Mouse (Mus musculus) hindbrain, embryonic 11.5 days (tissue): Measurements from ENCODE around the gene Lrrc15. TPM values are rescaled to one million over a fixed set of nuclear protein-coding genes. Genes with fewer than 3 reads are reported as not detected.

Experiments used
- ATAC-seq: fragments of 200-750 bp; cut with Nextera tagmentation; 2 replicates; pipeline ENCODE4 v1.8.0; 2017; ENCODE audit warnings: mild to moderate bottlenecking, moderate TSS enrichment, moderate library complexity; ENCODE audit not compliant: low FRiP score
- DNase-seq: peaks from one replicate; pipeline ENCODE4 v3.0.0-alpha.2; 2015; ENCODE audit warnings: low spot score
- H3K27ac ChIP-seq: fragments of 300-500 bp; sonication (generic); 2 replicates; pipeline ENCODE4 v1.5.1; 2014; ENCODE audit warnings: mild to moderate bottlenecking, low read depth, low read length
- H3K27me3 ChIP-seq: fragments of 300-500 bp; sonication (generic); 2 replicates; pipeline ENCODE4 v1.6.1; 2014; ENCODE audit warnings: mild to moderate bottlenecking, low read length, moderate library complexity, mixed read lengths; ENCODE audit not compliant: control insufficient read depth, insufficient read depth
- H3K36me3 ChIP-seq: fragments of 300-500 bp; sonication (generic); 2 replicates; pipeline ENCODE4 v1.6.1; 2014; ENCODE audit warnings: mild to moderate bottlenecking, low read length, moderate library complexity, mixed read lengths; ENCODE audit not compliant: control insufficient read depth, insufficient read depth
- H3K4me1 ChIP-seq: fragments of 300-500 bp; sonication (generic); replicated peaks from 2 replicates; pipeline ENCODE4 v1.6.1; 2014; ENCODE audit warnings: low read length, mixed read lengths; ENCODE audit not compliant: control insufficient read depth, insufficient read depth
- H3K4me2 ChIP-seq: fragments of 300-500 bp; sonication (generic); replicated peaks from 2 replicates; pipeline ENCODE4 v1.6.1; 2014; ENCODE audit warnings: mild to moderate bottlenecking, low read depth, low read length
- H3K4me3 ChIP-seq: fragments of 300-500 bp; sonication (generic); 2 replicates; pipeline ENCODE4 v1.5.1; 2014; ENCODE audit warnings: low read depth, low read length
- H3K9ac ChIP-seq: fragments of 300-500 bp; sonication (generic); 2 replicates; pipeline ENCODE4 v1.6.1; 2014; ENCODE audit warnings: low read depth, low read length
- H3K9me3 ChIP-seq: fragments of 300-500 bp; sonication (generic); 2 replicates; pipeline ENCODE4 v1.6.1; 2016; ENCODE audit warnings: low read length; ENCODE audit not compliant: control insufficient read depth
- WGBS: fragments of 180-500 bp; shearing (Covaris S2); extraction: QIAGEN DNeasy Blood & Tissue Kit; methylation state at CpG from one replicate; pipeline ENCODE4 v1.1.7; 2014; 5-methylcytosine and 5-hydroxymethylcytosine counted together
- polyA plus RNA-seq: library from polyadenylated mRNA; unstranded; fragments of >200 nt; fragmentation: Nextera tagmentation; extraction: Ambion mirVana; gene quantifications from 2 replicates; pipeline ENCODE4 v1.2.1, GENCODE M21; 2014

Lrrc15 gene
- polyA plus RNA-seq, 1 experiment from 2014 or later = 0.91 TPM

- no peaks in the 10 kb centered on the region for H3K36me3 ChIP-seq
- peaks cover 41% of the 10 kb centered on the region for H3K27me3 ChIP-seq
- H3K9ac ChIP-seq = no peak overlapping the region
- WGBS = 89% methylated on average over 4 of the region's 4 CpGs
- H3K9me3 ChIP-seq = no peaks in the 10 kb centered on the region
- DNase-seq (no peak), ATAC-seq (no peak)
- H3K4me1 ChIP-seq = peaks cover 15% of the 10 kb centered on the region
- H3K4me3 ChIP-seq = no peak overlapping the region
- H3K4me2 ChIP-seq = no peak overlapping the region
- H3K27ac ChIP-seq = no peak overlapping the region
These were observed 23.0 kb upstream of the Lrrc15 start for GRCm38 (mm10) chr16:30306102-30306501.

DNA sequence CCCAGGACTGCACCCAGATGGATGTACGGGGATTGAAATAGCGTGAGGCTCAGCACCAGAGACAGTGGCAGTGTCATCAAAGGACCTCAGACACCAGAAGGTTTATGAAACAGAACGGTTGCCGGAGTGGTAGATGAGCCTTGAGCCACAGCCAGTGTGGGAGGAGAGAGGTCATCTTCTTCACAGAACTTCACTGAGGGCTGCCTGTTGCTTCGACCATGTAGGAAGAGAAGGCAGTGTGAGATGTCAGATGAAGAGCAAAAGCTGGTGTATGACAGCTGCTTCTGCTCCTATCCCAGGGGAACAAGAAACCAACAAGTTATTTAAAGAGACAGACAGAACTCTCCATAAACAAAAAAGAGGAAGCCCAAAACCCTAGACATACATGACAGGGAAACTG is 21.2 kb upstream of the Lrrc15 start:
- H3K9ac ChIP-seq = no peak overlapping the region
- H3K4me1 ChIP-seq = peaks cover 11% of the 10 kb centered on the region
- 81% methylated on average over 5 of the region's 5 CpGs for WGBS
- ATAC-seq = no peak
- H3K27ac ChIP-seq = no peak overlapping the region
- H3K27me3 ChIP-seq = peaks cover 26% of the 10 kb centered on the region
- H3K36me3 ChIP-seq = no peaks in the 10 kb centered on the region
- no peaks in the 10 kb centered on the region for H3K9me3 ChIP-seq
- DNase-seq = no peak
- no peak overlapping the region for H3K4me2 ChIP-seq
- no peak overlapping the region for H3K4me3 ChIP-seq

DNA sequence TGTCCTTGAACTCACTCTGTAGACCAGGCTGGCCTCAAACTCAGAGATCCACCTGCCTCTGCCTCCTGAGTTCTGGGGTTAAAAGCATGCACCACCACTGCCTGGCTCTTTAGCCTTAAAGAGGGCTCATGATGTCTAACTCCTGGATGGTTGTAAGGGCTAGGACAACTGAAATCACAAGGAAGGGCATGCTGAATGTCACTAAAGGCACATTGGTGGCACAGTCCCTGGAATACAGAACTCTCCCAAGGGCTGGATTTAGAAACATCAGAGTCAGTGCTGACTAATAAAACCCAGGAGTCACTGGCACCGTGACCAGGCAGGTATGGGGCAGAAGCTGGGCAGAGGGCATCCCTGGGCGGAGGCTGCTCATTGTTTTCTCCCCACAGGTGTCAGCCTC is 20.4 kb upstream of the Lrrc15 start:
- no peaks in the 10 kb centered on the region for H3K36me3 ChIP-seq
- DNase-seq = no peak
- no peak overlapping the region for H3K9ac ChIP-seq
- WGBS = 84% methylated on average over 2 of the region's 2 CpGs
- H3K27me3 ChIP-seq = peaks cover 19% of the 10 kb centered on the region
- ATAC-seq = no peak
- no peak overlapping the region for H3K4me2 ChIP-seq
- no peak overlapping the region for H3K4me3 ChIP-seq
- H3K9me3 ChIP-seq = no peaks in the 10 kb centered on the region
- peaks cover 6% of the 10 kb centered on the region for H3K4me1 ChIP-seq
- H3K27ac ChIP-seq = no peak overlapping the region

GRCm38 (mm10) chr16:30302686-30303085 is 19.6 kb upstream of the Lrrc15 start:
- no peak for DNase-seq
- H3K4me1 ChIP-seq = no peaks in the 10 kb centered on the region; the same call in 1 of the 2 replicates
- no peak for ATAC-seq
- no peak overlapping the region for H3K27ac ChIP-seq
- H3K36me3 ChIP-seq = no peaks in the 10 kb centered on the region
- H3K4me2 ChIP-seq = no peak overlapping the region
- 84% methylated on average over 6 of the region's 6 CpGs for WGBS
- no peaks in the 10 kb centered on the region for H3K9me3 ChIP-seq
- no peak overlapping the region for H3K4me3 ChIP-seq
- no peak overlapping the region for H3K9ac ChIP-seq
- H3K27me3 ChIP-seq = peaks cover 12% of the 10 kb centered on the region

DNA sequence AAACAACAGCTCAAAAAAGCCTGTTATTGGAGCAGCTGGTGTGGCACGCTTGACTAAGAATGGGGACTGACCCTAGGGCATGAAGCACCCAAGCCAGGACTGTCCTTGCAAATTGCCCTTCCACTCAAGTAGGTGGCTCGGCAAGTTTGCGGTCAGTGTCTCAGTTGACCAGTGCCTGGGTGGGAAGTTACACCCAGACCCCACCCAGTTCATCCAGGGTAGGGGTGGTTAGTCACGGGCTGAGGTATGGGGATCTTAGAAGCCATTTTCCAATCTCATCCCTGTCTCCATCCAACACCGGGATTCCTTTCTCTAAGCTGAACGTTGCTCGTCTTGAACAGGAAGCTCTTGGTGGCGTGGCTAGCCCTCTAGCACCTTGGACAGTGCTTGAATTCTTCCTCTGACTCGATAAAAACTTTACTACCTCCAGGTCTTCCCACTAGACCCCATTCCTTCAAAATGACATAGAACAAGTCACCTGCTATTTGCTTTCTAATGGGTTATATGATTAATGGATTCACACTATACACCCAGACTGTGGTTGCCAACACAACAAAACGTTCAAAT is 16.7 kb upstream of the Lrrc15 start:
- no peaks in the 10 kb centered on the region for H3K36me3 ChIP-seq
- H3K9me3 ChIP-seq = no peaks in the 10 kb centered on the region
- no peak for DNase-seq
- H3K27me3 ChIP-seq = no peaks in the 10 kb centered on the region
- no peak overlapping the region for H3K4me2 ChIP-seq
- WGBS = 76% methylated on average over 10 of the region's 10 CpGs
- no peak overlapping the region for H3K4me3 ChIP-seq
- H3K9ac ChIP-seq = no peak overlapping the region
- ATAC-seq = no peak
- no peaks in the 10 kb centered on the region for H3K4me1 ChIP-seq
- no peak overlapping the region for H3K27ac ChIP-seq

DNA sequence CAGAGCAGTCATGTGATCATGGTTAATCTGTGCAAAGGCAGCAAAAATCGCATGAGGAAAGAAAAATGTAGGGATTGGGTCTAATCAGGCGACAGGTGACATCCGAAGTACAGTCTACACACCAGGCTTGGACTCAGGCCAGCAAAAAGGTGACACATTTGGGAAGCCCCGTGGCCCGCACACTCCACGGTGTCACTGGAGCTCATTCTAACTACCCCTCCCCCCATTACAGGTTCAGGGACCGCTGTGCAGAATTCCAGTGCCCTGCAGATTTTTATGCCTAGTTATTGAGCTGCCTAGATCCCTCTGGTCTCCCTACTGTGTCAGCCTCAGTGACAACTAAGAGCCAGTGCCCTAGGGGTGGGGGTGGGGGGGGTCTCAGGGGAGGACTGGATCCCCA is 14.4 kb upstream of the Lrrc15 start:
- ATAC-seq = no peak
- H3K9ac ChIP-seq = no peak overlapping the region
- H3K27me3 ChIP-seq = no peaks in the 10 kb centered on the region
- H3K4me1 ChIP-seq = no peaks in the 10 kb centered on the region
- H3K4me2 ChIP-seq = no peak overlapping the region
- H3K27ac ChIP-seq = no peak overlapping the region
- H3K9me3 ChIP-seq = no peaks in the 10 kb centered on the region
- 91% methylated on average over 7 of the region's 7 CpGs for WGBS
- DNase-seq = no peak
- no peak overlapping the region for H3K4me3 ChIP-seq
- H3K36me3 ChIP-seq = no peaks in the 10 kb centered on the region

DNA sequence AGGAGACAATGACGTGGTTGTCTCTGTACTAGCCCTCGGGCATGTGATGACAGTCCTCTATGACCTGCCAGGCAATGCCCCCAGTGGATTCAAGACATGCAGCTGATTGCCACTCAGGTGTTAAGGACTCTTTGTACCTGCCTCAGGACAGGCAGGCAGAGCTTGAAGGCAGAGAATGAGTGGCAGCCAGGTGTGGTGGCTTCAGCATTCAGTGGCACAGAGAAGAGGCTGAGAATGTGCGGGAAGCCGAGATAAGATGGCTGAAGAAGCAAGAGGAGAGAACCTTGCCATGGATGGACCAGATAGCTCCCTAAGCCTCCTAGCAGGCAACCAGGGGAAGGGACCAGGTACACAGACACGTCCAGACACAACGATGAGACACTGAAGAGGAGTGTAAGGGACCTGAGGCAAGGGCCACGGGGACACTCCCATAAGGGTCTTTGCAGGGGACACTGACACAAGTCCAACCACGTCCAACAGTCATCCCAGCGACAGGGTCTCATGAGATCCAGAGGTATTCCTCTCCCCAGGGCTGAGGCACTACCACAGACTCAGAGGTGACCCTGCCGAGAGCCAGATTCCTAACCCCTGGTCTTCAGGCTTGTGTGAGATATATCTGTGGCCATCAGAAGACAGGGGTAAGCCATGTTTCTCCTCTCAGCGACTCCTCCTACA is 13.7 kb upstream of the Lrrc15 start:
- Histone ChIP-seq H3K36me3 (no peaks in the 10 kb centered on the region), H3K9ac (no peak overlapping the region), H3K9me3 (no peaks in the 10 kb centered on the region), H3K27me3 (no peaks in the 10 kb centered on the region), H3K4me3 (no peak overlapping the region), H3K4me2 (no peak overlapping the region), H3K27ac (no peak overlapping the region), H3K4me1 (no peaks in the 10 kb centered on the region)
- ATAC-seq (no peak), DNase-seq (no peak)
- 88% methylated on average over 11 of the region's 11 CpGs for WGBS

DNA sequence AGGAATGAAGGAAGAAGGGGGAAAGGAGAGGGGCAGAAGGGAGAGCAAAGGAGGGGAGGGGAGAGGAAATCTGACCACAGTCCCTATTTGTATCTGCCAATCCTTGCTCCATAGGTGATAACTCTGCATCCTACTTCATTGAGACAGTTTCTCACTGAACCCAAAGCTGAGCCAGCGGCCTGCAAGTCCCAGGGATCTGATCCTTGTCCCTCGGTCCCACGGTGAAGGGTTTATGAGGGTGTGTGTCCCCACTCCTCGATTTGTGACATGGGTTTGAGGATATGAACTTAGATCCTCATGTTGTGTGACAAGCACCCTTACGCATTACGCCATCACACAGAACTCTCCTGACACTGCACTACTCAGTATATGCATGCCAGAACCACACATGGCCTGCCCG is 12.1 kb upstream of the Lrrc15 start:
- H3K36me3 ChIP-seq = no peaks in the 10 kb centered on the region
- no peak overlapping the region for H3K4me3 ChIP-seq
- no peak overlapping the region for H3K27ac ChIP-seq
- H3K9me3 ChIP-seq = no peaks in the 10 kb centered on the region
- no peak for ATAC-seq
- H3K4me2 ChIP-seq = no peak overlapping the region
- no peaks in the 10 kb centered on the region for H3K27me3 ChIP-seq
- no peak overlapping the region for H3K9ac ChIP-seq
- H3K4me1 ChIP-seq = no peaks in the 10 kb centered on the region
- WGBS = 91% methylated on average over 7 of the region's 7 CpGs
- no peak for DNase-seq

GRCm38 (mm10) chr16:30290436-30290835 is 7.4 kb upstream of the Lrrc15 start:
- ATAC-seq (no peak), DNase-seq (no peak)
- Histone ChIP-seq H3K4me2 (no peak overlapping the region), H3K36me3 (no peaks in the 10 kb centered on the region), H3K4me1 (no peaks in the 10 kb centered on the region), H3K4me3 (no peak overlapping the region), H3K27ac (no peak overlapping the region), H3K9ac (no peak overlapping the region), H3K27me3 (no peaks in the 10 kb centered on the region), H3K9me3 (no peaks in the 10 kb centered on the region)
- 75% methylated on average over 6 of the region's 6 CpGs for WGBS
